Mouse (Mus musculus) olfactory bulb, adult 2 months (tissue): ENCODE results near the gene Zzef1. TPM values are rescaled to one million over a fixed set of nuclear protein-coding genes. Genes with fewer than 3 reads are reported as not detected.

Source experiments
- H3K27ac ChIP-seq: fragments of 200-500 bp; 2 replicates; pipeline ENCODE4 v1.5.1; 2012; ENCODE audit warnings: low read depth, low read length; ENCODE audit not compliant: insufficient read depth
- H3K4me1 ChIP-seq: fragments of 200-500 bp; 2 replicates; pipeline ENCODE4 v1.6.1; 2012; ENCODE audit warnings: low read length; ENCODE audit not compliant: control insufficient read depth, insufficient read depth
- H3K4me3 ChIP-seq: fragments of 200-500 bp; 2 replicates; pipeline ENCODE4 v1.5.1; 2012; ENCODE audit warnings: mild to moderate bottlenecking, low read depth, low read length, moderate library complexity; ENCODE audit not compliant: insufficient read depth
- CTCF ChIP-seq: fragments of 200-500 bp; IDR thresholded peaks from 2 replicates; pipeline ENCODE4 v1.5.1; 2012; ENCODE audit warnings: low read depth, mild to moderate bottlenecking, low read length, moderate library complexity; ENCODE audit not compliant: insufficient read depth
- POLR2A ChIP-seq: fragments of 200-500 bp; IDR thresholded peaks from 2 replicates; pipeline ENCODE4 v1.6.1; 2012; ENCODE audit warnings: mild to moderate bottlenecking, low read depth, low read length, moderate library complexity; ENCODE audit not compliant: insufficient read depth
- WGBS: fragments of 180-500 bp; shearing (Covaris S2); methylation state at CpG from one replicate; pipeline ENCODE4 v1.1.7; 2018; 5-methylcytosine and 5-hydroxymethylcytosine counted together
- polyA plus RNA-seq: library from polyadenylated mRNA; stranded (reverse); fragments of >200 nt; gene quantifications from 2 replicates; pipeline ENCODE4 v1.2.4, GENCODE M21; 2012; ENCODE audit warnings: low replicate concordance; ENCODE audit not compliant: missing spikeins, insufficient read depth, insufficient read length

Zzef1 gene
- polyA plus RNA-seq, 1 experiment, result 28.8 TPM

DNA sequence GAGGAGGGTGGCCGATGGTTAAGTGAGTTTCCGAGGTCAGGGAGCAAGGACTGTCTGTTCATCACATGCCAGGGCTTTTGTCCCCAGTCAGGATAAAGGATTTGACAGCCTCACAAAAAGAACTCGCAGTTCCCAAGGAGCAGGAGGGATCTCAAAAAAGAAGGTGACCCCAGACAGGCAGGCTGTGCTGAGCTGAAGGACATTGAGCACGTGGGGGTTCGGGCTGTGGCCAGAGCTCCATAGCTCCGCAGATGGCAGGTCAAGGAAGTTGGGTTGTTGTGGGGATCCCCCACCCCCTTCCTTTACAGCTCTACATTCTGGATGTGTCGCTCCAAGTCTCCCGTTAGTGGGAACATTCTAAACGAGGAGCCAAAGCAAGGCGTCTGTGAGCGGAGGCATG lies 151.8 kb downstream of the Zzef1 start:
- H3K4me1 ChIP-seq, result peaks cover 7% of the 10 kb centered on the region; the same call in 1 of the 2 replicates
- H3K27ac ChIP-seq, result no peak overlapping the region
- no peak overlapping the region for H3K4me3 ChIP-seq
- TF ChIP-seq POLR2A (no peak), CTCF (no peak)
- WGBS, result 65% methylated on average over 11 of the region's 11 CpGs

DNA sequence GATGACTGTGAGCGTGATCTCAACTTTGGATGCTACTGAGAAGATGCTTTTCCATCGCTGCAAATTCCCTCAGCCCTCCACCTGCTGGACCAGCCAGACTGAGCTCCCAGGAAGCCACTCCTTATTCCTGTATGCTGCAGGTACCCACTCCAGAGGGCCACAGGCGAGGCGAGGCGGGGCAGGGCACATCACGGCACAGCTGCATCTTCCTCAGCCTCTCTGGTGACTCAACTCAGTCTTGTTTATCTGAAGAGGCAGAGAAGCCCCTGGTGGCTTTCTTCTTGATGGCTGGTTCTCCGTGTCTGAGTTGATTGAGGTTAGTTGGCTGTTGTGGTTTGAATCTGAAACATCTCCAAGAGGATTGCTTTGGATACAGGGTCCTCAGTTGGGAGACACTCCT lies 152.2 kb downstream of the Zzef1 start:
- TF ChIP-seq CTCF, result no peak
- TF ChIP-seq POLR2A, result no peak
- WGBS, result 82% methylated on average over 7 of the region's 7 CpGs
- Histone ChIP-seq H3K4me1 (peaks cover 7% of the 10 kb centered on the region; the same call in 1 of the 2 replicates), H3K27ac (no peak overlapping the region), H3K4me3 (no peak overlapping the region)

GRCm38 (mm10) chr11:72951137-72952000 lies 155.3 kb downstream of the Zzef1 start:
- Histone ChIP-seq H3K27ac (no peak overlapping the region), H3K4me3 (no peak overlapping the region), H3K4me1 (peaks cover 8% of the 10 kb centered on the region; the same call in 1 of the 2 replicates)
- 86% methylated on average over 22 of the region's 22 CpGs for WGBS
- TF ChIP-seq POLR2A (no peak), CTCF (no peak)

- no peak for TF ChIP-seq POLR2A
- TF ChIP-seq CTCF, result no peak
- no peak overlapping the region for H3K27ac ChIP-seq
- no peak overlapping the region for H3K4me3 ChIP-seq
- 57% methylated on average over 3 of the region's 3 CpGs for WGBS
- peaks cover 8% of the 10 kb centered on the region; the same call in 1 of the 2 replicates for H3K4me1 ChIP-seq
Observed at GRCm38 (mm10) chr11:72952226-72952625, 156.2 kb downstream of the Zzef1 start.

- no peak for TF ChIP-seq POLR2A
- TF ChIP-seq CTCF, result no peak
- 89% methylated on average over 6 of the region's 6 CpGs for WGBS
- Histone ChIP-seq H3K27ac (no peak overlapping the region), H3K4me1 (peaks cover 8% of the 10 kb centered on the region; the same call in 1 of the 2 replicates), H3K4me3 (no peak overlapping the region)
Observed at GRCm38 (mm10) chr11:72952697-72953096, 156.7 kb downstream of the Zzef1 start.

- Histone ChIP-seq H3K4me1 (peaks cover 8% of the 10 kb centered on the region; the same call in 1 of the 2 replicates), H3K27ac (no peak overlapping the region), H3K4me3 (no peak overlapping the region)
- 100% methylated on average over 1 of the region's 1 CpGs for WGBS
- TF ChIP-seq POLR2A (no peak), CTCF (no peak)
Observed at GRCm38 (mm10) chr11:72953116-72953439, 157.1 kb downstream of the Zzef1 start.

- Histone ChIP-seq H3K4me1 (peaks cover 8% of the 10 kb centered on the region; the same call in 1 of the 2 replicates), H3K27ac (no peak overlapping the region), H3K4me3 (no peak overlapping the region)
- WGBS, result 88% methylated on average over 4 of the region's 4 CpGs
- TF ChIP-seq CTCF, result no peak
- TF ChIP-seq POLR2A, result no peak
Observed at GRCm38 (mm10) chr11:72953440-72954151, 157.6 kb downstream of the Zzef1 start.

DNA sequence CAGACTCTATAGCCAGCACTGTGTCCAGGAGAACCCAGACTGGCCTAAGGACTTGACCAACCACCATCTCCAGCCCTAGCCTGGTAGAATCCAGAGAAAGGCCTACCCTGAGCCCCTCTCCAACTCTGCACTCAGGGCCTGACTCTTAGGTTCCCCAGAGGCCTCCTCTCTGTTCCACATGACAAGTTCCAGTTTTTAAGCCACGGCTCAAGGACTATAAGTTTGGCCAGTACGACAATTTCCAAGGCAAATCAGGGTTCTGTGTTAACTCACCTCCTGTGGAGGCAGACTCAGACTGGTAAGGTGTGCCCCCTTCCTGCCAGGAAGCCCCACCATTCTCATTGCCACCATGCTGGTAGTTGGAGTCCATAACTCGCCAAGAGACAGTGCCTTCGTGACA lies 158.2 kb downstream of the Zzef1 start:
- WGBS, result 87% methylated on average over 4 of the region's 4 CpGs
- H3K4me1 ChIP-seq, result peaks cover 8% of the 10 kb centered on the region; the same call in 1 of the 2 replicates

GRCm38 (mm10) chr11:72955339-72955974 lies 159.4 kb downstream of the Zzef1 start:
- H3K4me1 ChIP-seq, result peaks cover 8% of the 10 kb centered on the region; the same call in 1 of the 2 replicates
- H3K27ac ChIP-seq, result no peak overlapping the region
- no peak for TF ChIP-seq POLR2A
- TF ChIP-seq CTCF, result no peak
- no peak overlapping the region for H3K4me3 ChIP-seq
- whole genome bisulfite sequencing, result 86% methylated on average over 5 of the region's 5 CpGs

More for the DNA sequence above, 158.2 kb downstream of the Zzef1 start:
- H3K27ac ChIP-seq, result no peak overlapping the region
- TF ChIP-seq CTCF, result no peak
- TF ChIP-seq POLR2A, result no peak
- no peak overlapping the region for H3K4me3 ChIP-seq
